Mouse (Mus musculus): ENCODE results near the gene Vamp3.
"Not testable (repeated sequence)": the region's sequence is repeated elsewhere in the genome, so short reads cannot be mapped to it uniquely, and the experiment has no call there.

Gene Vamp3

DNA sequence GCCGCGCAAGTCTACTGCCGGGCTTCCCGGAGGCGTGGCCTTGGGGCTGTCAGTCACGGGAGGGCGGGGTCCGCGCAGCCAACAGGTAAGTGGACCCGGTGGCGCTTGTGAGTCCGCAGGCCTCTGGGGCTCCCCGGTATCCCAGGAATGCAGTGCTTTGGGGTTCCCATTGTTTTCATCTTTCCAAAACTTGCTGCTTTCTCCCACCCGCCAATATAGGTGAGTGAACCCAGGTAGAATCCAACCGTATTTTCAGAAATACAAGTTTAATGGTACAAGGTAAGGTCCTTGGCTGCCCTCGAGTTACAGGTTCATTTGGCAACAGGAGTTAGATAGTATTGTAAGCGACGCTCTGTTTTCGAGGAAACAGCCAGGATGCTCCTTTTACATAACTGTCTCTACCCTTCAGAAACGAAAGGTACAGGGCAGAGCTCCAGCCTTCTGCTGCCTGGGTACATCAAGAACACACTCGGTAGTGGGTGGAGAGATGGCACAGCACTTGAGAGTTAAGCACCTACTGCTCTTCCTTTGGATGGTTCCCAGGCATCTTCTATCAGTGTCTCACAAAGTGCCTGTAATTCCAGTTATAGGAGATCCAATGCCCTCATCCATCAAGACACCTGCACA, 12.7 kb downstream of the Vamp3 start:
- DNase-seq (ENCODE audit: low read depth, low spot score) = no peak

DNA sequence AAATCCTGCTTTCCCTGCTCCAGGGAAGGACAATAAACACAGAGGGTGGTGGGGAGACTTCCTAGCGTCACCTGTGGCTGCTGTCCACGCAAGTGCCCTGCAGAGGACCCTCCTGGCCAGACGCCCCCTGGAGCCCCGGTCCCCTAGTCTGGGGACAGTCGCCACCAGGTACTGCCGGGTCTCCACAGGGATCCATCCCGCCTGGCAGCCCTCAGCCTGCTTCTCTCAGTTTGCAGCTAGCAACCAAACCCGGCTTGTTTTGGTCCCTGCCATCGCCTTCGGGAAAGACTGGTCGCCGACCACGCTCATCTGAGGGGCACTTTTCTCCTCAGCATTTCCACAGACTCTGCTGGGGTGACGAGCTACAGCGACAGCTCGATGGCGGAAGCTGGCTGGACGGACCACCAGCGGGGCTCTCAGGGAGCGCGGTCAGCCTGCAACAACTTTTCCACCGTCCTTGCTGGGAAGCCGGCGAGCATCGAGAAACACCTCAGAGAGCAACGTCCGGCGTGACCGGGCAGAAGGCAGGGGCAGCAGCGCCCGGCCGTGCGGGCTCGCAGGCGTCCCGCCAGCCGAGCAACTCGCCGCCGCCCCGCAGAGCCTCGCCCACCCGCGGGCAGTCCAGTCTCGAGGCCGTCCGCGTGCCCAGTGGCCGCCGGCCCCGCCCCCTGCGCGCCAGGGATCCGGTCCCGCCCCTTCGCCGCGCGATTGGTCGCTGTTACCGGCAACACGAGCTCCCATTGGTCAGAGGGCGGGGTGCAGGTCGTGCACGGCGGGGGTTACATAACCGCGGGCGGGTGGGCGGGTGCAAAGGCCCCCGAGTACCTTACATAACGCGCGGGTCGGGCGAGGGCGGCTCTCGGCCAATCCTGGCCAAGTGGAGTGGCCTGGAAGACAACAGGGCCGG, 13.5 kb downstream of the Vamp3 start, which contains the start of gene Per3:
Per3 (minus strand) TSS at position 629 of the 907 bp plus-strand sequence.
- DNase-seq (ENCODE audit: low read depth, low spot score) = peak; percentile 81

- no peak for DNase-seq (ENCODE audit: low read depth, low spot score)
Measured at GRCm38 (mm10) chr4:151043281-151043680, 14.5 kb downstream of the Vamp3 start.

GRCm38 (mm10) chr4:151041506-151041905, 16.3 kb downstream of the Vamp3 start:
- DNase-seq (ENCODE audit: low read depth, low spot score) = no peak

- no peak for DNase-seq (ENCODE audit: low read depth, low spot score)
Measured at GRCm38 (mm10) chr4:151037800-151038199, 20.0 kb downstream of the Vamp3 start.

- no peak for DNase-seq (ENCODE audit: low read depth, low spot score)
Measured at GRCm38 (mm10) chr4:151036521-151036920, 21.2 kb downstream of the Vamp3 start.

DNA sequence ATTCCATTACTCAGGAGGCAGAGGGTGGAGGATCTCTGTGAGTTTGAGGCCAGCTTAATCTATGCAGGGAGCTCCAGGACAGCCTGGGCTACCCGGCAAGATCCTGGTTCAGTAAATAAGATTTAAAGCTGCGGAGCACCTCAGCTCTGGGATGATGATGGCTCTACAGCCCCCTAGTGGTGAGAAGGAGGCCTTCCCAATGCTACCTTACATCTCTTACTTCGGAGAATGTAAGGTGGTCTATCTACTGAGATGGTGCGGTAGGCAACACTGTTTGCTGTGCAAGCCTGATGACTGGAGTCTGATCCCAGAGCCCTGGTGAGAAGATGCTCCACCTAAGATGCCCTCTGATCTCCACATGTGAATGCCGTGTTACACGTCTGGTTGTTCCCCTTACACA, 30.8 kb downstream of the Vamp3 start:
- no peak for DNase-seq (ENCODE audit: low read depth, low spot score)

DNA sequence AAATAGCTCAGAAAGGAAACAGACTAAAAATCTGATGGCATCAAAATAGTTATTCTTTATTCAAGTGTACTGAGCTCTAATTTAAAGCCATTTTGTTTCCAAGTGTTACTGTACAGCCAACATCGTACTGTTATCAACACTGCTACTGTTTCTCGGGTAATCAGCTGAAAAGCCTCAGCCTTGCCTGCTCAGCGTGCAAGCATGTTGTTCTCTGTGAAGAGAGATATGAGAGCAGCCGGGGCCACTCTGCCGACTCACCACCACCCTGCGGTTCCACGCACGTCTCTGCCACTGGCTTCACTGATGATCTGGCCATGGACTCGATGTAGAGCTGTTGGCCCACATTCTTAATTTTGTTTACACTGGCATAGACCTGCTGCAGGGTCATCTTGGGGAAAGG, 33.6 kb downstream of the Vamp3 start:
- no peak for DNase-seq (ENCODE audit: low read depth, low spot score)

DNA sequence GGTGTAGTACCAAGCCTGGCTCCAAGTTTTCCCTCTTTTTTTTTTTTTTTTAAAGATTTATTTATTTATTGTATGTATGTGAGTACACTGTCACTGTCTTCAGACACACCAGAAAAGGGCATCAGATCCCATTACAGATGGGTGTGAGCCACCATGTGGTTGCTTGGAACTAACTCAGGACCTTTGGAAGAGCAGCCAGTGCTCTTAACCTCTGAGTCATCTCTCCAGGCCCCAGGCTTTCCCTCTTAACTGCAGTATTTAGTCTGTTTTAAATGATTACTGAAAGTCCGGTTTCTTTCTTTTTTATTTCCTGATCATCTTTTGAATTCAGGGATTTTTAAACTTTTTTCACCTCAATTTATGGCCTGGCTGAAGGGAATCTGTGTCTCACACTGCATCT, 40.4 kb downstream of the Vamp3 start:
- DNase-seq (ENCODE audit: low read depth, low spot score) = not testable (repeated sequence)

GRCm38 (mm10) chr4:151015946-151016345, 41.8 kb downstream of the Vamp3 start:
- no peak for DNase-seq (ENCODE audit: low read depth, low spot score)

DNA sequence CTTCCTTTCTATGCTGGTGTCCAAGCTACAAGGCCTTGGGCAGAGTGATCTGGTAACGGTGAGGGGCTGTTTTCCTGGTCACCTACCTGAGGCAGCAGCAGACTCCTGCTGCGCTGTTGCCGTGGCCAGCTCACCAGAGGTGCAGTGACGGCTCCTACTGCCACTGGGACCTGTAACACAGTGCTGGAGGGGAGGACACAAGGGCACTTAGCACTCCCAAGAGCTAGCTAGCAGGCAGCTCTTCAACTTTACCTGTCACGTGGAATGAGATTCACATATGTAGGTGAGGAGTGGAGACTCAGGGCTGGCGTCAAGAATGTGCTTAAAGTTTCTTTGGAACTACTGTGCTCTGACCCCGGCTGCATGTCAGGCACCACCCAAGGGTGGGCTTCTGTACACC, 47.4 kb downstream of the Vamp3 start:
- no peak for DNase-seq (ENCODE audit: low read depth, low spot score)

DNA sequence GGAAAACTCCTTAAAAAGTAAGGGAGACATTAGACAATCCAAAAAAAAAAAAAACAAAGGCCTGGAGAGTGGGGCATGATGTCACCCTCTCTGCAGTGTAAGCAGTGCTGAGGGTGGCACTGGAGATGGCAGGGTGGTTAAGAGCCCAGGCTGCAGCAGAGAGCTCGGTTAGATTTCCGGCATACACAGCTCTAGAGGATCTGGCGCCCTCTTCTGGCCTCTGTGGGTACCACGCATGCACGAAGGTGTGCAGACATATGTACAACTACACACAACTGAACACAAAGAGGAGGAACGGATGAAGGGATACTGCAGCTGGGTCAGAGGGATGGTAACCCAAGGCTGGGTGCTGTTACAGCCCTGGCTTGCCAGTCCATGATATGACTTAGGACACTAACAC, 50.8 kb downstream of the Vamp3 start:
- peak; percentile 24 for DNase-seq (ENCODE audit: low read depth, low spot score)

DNA sequence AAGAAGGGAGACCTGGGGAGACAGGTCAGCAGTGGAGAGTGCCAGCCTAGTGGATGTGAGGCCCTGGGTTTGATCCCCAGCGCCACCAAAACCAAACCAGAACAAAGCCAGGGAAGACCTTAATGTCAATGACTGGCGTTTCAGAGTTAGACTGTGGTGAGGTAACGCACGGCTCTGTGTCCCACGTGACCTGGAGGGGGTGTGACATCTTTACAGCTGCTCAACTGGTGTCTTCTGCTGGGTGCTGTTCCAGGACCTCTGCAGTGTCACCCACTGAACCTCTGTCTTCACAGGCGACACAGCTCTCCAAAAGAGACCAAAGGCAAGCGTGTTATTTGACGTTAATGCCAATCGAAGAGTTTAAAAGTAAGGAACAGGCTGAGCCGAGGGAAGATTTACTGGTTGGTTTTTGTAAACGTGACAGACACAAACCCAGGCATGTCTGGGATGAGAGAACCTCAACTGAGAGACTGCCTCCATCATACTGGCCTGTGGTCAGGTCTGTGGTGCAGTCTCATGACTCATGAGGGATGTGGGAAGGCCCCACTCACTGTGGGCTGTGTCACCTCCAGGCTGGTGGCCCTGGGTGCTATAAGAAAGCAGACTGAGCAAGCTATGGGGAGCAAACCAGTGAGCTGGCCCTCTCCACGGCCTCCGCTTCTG, 52.0 kb downstream of the Vamp3 start:
- no peak for DNase-seq (ENCODE audit: low read depth, low spot score)

GRCm38 (mm10) chr4:151001397-151001796, 56.4 kb downstream of the Vamp3 start:
- no peak for DNase-seq (ENCODE audit: low read depth, low spot score)

DNA sequence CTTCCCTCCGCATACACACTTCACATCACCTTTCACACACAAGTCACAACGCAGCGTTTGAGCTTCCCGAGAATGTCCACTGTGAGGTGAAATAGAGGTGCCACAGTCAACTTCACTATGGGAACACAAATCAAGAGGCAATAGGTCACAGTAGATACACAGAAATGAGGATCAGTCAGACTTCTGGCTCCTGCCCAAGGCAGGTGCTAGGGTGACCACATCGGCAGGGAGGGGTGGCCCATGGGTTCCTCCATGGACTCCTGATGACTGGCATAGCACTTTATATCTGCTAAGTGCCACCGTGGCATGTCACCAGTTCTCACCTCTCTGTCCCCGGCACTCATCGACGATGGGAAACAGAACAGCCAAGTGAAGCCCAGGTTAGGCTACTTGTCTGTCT, 59.1 kb downstream of the Vamp3 start:
- DNase-seq (ENCODE audit: low read depth, low spot score) = no peak

Data from WW6 (cell line).